Mouse (Mus musculus) heart, postnatal 25 days (tissue): ENCODE measurements around the gene Msi2. TPM values are rescaled to one million over a fixed set of nuclear protein-coding genes. Genes with fewer than 3 reads are reported as not detected.

Source experiments
- DNase-seq: peaks from one replicate; pipeline ENCODE4 v3.0.0; 2022; ENCODE audit warnings: low spot score
- intact Hi-C: fragments of 180-260 bp; cut with DNase I; formaldehyde crosslinking; loops from one replicate; pipeline ENCODE4 v1.15.1; 2025
- total RNA-seq, 2 experiments: library from RNA; stranded (reverse); gene quantifications; 2 replicates each; pipeline ENCODE4 v1.2.3; 2021

The Msi2 gene
- total RNA-seq, 2 experiments from 2014 or later = 191 to 211 TPM

GRCm38 (mm10) chr11:88378686-88379339, 339.5 kb downstream of the Msi2 start:
- intact Hi-C loops = no loop called here
- DNase-seq = no peak

DNA sequence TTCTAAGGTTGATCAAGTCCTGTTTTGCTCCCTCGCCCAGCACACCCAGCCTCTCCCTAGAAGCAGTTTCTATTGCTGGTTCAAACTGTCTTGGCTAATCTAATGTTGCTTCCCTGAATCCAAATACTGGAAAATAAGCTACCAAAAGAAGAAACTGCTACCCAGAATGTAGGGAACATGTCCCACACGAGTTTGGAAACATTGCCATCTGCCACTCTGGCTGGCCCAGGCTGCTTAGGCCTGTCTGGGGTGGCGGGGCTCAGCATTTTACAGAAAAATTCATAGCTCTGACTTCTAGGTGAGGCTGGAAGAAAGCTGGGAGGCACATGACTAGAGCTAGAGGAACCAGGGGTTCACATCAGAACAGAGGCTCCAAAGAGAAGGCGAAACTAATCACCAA, 345.7 kb downstream of the Msi2 start:
- intact Hi-C loops = no loop called here
- DNase-seq = no peak

DNA sequence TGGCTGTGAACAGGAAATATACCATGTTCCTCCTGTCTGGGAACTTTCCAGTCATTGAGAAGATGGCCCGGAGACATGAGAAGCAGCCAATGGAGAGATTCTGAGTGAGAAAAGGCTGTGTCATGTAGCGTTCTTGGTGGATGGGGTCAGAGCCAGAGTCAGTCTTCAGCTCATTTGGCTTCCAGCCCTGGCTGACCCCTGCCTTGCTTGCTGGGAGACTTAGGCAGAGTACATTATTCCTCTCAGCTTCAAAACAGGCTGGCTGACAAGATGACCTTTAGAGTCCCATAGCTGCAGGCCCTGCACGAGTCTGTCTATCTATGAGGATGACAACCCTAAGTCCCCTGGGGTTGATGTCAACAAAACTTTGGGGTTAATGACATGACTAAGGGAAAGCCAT, 348.4 kb downstream of the Msi2 start:
- no peak for DNase-seq
- intact Hi-C loops = no loop called here

DNA sequence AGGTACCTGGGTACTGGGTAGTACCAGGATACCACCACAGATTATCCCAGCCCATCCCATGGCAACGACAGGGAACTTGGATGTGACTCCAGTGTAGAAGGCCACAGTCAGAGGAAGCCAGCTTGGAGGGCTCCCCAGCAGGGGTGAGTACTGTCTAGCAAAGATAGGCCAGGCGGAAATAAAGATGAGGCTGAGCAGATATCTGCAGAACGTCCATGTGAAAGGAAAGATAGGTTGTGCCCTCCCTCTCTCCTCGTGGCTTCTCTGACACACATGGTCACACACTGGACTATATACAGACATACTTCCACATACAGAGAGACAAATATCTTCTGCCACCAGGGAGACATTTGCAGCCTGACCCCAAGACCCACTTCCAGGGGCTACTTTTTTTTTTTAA, 350.8 kb downstream of the Msi2 start:
- no peak for DNase-seq
- intact Hi-C loops = no loop called here

- DNase-seq = no peak
- intact Hi-C loops = no loop called here
These were observed 352.3 kb downstream of the Msi2 start for GRCm38 (mm10) chr11:88365914-88366540.

DNA sequence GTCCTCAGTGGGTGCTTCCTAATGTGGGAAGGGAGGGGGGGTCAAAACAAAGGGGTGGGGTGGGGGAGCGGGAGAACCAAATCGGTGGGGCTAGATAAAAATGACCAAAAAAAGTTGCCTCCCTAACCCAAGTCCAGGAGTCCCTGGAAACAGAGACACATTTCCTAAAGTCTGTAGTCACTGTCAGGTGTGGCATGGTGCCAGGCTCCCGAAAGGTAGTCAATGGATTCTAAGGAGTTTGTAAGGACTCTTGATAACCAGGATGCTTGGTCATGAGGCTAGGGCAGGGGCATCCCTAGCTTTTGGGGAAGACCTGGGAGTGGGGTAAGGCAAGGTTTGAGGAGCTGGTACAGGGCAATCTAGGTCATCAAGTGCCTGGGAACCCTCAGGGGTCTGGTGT, 354.1 kb downstream of the Msi2 start:
- intact Hi-C loops = no loop called here
- no peak for DNase-seq

DNA sequence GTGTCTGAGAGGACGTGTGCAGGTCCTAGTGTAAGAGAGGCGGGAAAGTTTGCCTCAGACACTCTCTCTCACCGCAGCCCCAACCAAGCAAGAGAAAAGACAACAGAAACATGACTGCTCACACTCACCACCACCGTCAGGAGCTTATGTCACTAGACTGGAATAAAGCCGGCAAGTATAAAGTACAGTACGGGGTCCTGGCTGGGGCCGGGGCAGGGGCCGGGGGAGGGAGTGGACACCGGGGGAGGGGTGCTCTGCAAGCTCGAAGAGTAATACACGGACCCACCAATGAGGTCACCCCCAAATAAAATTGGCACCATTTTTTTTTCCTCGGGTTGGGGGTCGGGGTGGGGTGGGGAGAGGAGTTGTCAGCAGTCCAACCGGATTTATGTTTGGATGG, 354.8 kb downstream of the Msi2 start:
- intact Hi-C loops = no loop called here
- DNase-seq = no peak

DNA sequence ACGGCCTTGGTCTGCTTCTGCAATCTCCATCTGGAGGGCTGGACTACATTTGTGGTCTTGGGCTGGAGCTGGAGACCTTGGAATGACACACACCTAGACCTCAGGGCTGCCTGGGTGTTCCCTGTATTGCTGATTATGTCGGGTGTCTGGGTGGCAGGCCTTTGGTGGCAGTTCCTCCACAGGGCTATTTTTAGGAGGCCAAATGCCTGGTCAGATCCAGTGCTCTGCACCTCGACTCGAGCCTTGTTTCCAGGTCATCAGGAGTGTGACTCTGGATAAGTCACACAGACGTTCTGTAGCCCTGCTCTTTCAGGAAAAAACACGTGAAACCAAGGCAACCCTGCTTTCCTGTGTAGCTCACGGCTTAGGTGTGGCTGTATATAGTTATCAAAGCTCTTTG, 358.6 kb downstream of the Msi2 start:
- DNase-seq = no peak
- intact Hi-C loops = no loop called here

DNA sequence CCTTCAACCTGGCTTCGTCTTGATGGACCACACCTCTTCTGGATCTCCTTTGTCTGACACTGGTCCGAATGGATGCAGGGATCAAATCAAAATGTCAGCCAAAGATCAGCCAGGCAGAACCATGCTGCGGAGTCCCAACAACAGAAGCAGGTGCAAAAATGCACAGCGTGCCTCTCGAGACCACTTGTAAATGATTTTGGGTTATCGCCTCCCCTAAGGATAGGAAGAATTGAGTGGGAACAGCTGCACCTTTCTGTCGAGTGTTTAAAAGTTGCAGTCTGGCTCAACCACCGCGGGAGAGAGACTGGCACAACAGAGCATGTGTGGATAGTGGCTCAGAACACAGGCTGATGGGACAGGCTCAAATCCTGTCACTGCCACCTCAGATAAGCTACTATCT, 361.0 kb downstream of the Msi2 start:
- DNase-seq = no peak
- intact Hi-C loops = no loop called here

DNA sequence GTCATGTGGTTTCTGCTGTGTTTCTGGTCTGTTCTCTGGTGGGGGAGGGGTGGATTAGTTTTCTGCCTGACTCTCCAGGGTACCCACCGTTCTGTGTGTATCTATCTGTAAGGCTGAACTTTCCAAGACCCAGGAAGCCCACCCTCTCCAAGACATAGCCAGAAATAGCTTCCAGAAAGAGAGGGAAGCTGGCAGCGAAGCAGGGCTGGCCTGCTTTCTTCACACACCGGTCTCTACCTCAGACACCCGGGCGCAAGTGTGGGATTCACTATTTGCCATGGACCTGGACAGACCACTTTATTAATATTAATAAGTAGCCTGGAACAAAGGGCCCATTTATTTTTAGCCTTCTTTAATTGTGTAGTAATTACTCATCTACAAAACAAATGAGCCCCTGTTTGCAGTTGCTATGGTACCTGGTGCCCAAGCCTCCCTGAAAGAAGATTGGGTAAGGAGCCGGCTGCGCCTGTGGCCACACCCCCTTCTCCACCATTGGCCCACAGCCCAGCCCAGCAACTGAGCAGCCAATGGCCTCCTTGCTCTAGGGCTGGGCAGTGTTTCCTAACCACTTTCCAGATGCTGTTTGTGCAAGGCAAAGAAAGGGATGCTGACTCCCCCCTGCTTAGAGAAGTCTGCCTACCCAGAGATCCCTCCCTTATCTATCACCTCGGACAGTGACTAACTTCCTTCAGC, 361.6 kb downstream of the Msi2 start:
- intact Hi-C loops = no loop called here
- peak; percentile 32 for DNase-seq

GRCm38 (mm10) chr11:88356016-88356415, 362.3 kb downstream of the Msi2 start:
- no peak for DNase-seq
- intact Hi-C loops = no loop called here

DNA sequence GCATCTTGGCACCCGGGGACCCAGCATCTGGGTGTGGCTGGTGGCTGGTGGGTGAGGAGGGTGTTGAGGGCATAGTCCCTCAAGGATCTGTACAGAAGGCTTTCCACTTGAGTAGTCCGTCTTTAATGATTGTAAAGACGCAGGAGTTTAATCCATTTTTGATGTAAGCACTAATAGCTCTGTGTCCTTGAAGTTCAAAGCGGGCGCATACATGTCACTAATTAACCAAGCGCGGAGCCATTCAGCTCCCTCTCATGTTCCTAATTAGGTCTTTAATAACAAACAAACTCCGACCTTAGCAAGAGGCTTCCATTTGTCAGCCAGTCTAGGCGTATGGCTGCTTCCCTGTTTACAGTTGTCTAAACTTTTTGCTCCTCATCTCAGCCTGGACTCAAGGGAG, 363.5 kb downstream of the Msi2 start:
- no peak for DNase-seq
- intact Hi-C loops = no loop called here

GRCm38 (mm10) chr11:88351722-88352473, 366.4 kb downstream of the Msi2 start:
- intact Hi-C loops = no loop called here
- DNase-seq = no peak

GRCm38 (mm10) chr11:88348690-88349089, 369.6 kb downstream of the Msi2 start:
- intact Hi-C loops = no loop called here
- DNase-seq = no peak

GRCm38 (mm10) chr11:88348056-88348455, 370.3 kb downstream of the Msi2 start:
- intact Hi-C loops = no loop called here

GRCm38 (mm10) chr11:88346066-88346465, 372.2 kb downstream of the Msi2 start:
- DNase-seq = no peak
- intact Hi-C loops = no loop called here

More at GRCm38 (mm10) chr11:88348056-88348455, 370.3 kb downstream of the Msi2 start:
- no peak for DNase-seq

DNA sequence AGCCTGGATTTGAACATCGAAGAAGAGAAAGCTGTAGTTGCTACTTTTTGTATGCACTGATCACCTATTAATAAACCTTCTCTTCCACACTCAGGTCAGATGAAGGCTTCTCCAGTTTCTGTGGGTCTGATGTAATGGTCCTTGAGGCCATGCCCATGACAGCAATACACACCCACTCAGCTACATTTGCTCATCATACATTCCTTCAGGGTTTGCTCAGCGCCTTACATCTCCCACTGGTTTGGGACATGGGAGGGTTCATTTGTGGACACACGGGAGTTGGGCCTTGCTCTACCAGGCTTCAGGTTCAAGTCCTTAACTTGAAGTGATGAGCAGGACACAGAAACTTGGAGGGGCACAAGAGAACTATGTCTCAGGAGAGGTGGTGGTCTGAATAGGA, 380.4 kb downstream of the Msi2 start:
- intact Hi-C loops = no loop called here
- no peak for DNase-seq

DNA sequence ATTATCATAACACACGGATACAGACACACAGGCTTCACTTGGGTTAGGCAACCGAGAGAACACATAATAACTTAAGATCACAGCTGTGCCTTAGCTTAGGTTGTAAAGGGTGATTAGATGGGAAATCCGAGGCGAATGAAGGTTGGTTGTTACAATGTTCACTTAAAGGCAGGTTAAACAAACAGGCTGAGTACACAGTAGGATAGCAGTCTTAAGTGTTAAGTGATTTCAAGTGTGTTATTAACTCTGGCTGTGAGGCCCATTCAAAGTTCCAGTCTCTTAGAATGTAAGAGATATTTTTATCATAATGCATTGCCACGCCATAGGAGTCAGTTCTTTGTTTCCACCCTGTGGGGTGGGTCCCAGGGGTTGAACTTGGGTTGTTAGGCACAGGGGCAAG, 383.4 kb downstream of the Msi2 start:
- no peak for DNase-seq
- intact Hi-C loops = no loop called here

GRCm38 (mm10) chr11:88332309-88332934, 385.9 kb downstream of the Msi2 start:
- no peak for DNase-seq
- intact Hi-C loops = no loop called here

- no peak for DNase-seq
- intact Hi-C loops = no loop called here
These were observed 386.6 kb downstream of the Msi2 start for GRCm38 (mm10) chr11:88331722-88332121.
